Mouse (Mus musculus) cortical plate, adult 2 months (tissue): ENCODE measurements around the gene Rab26.

ENCODE experiments used
- CTCF ChIP-seq: fragments of 200-500 bp; IDR thresholded peaks from 2 replicates; pipeline ENCODE4 v1.5.1; 2011; ENCODE audit warnings: mild to moderate bottlenecking, control low read depth, low read length; ENCODE audit not compliant: insufficient read depth; ENCODE audit errors: extremely low read depth
- POLR2A ChIP-seq: fragments of 200-500 bp; IDR thresholded peaks from 2 replicates; pipeline ENCODE4 v1.6.1; 2011; ENCODE audit warnings: mild to moderate bottlenecking, low read length, control low read depth; ENCODE audit not compliant: insufficient read depth; ENCODE audit errors: extremely low read depth

GRCm38 (mm10) chr17:24507806-24508460, 26.1 kb downstream of the Rab26 start:
- no peak for TF ChIP-seq POLR2A
- TF ChIP-seq CTCF = no peak
